Mouse (Mus musculus) embryonic facial prominence, embryonic 11.5 days (tissue): Measurements from ENCODE around the gene Sestd1. TPM values are rescaled to one million over a fixed set of nuclear protein-coding genes. Genes with fewer than 3 reads are reported as not detected.

Experiments
- ATAC-seq: fragments of 200-750 bp; cut with Nextera tagmentation; replicated peaks from 2 replicates; pipeline ENCODE4 v1.8.0; 2017; ENCODE audit warnings: low read depth; ENCODE audit not compliant: insufficient number of reproducible peaks, low FRiP score, low TSS enrichment
- DNase-seq: peaks from one replicate; pipeline ENCODE4 v3.0.0-alpha.2; 2015; ENCODE audit warnings: low spot score
- H3K27ac ChIP-seq: fragments of 300-500 bp; sonication (generic); replicated peaks from 2 replicates; pipeline ENCODE4 v1.5.1; 2014; ENCODE audit warnings: mild to moderate bottlenecking, low read depth, low read length, control low read depth
- H3K27me3 ChIP-seq: fragments of 300-500 bp; sonication (generic); 2 replicates; pipeline ENCODE4 v1.6.1; 2014; ENCODE audit warnings: mild to moderate bottlenecking, low read length, moderate library complexity, mixed read lengths; ENCODE audit not compliant: control insufficient read depth, insufficient read depth
- H3K36me3 ChIP-seq: fragments of 300-500 bp; sonication (generic); replicated peaks from 2 replicates; pipeline ENCODE4 v1.6.1; 2014; ENCODE audit warnings: low read depth, mild to moderate bottlenecking, low read length, moderate library complexity, mixed read lengths; ENCODE audit not compliant: control insufficient read depth, insufficient read depth
- H3K4me1 ChIP-seq: fragments of 300-500 bp; sonication (generic); 2 replicates; pipeline ENCODE4 v1.6.1; 2014; ENCODE audit warnings: low read length, mixed read lengths; ENCODE audit not compliant: control insufficient read depth, insufficient read depth
- H3K4me2 ChIP-seq: fragments of 300-500 bp; sonication (generic); 2 replicates; pipeline ENCODE4 v1.6.1; 2014; ENCODE audit warnings: low read depth, mild to moderate bottlenecking, control low read depth, low read length, moderate library complexity
- H3K4me3 ChIP-seq: fragments of 300-500 bp; sonication (generic); 2 replicates; pipeline ENCODE4 v1.5.1; 2014; ENCODE audit warnings: low read depth, low read length, control low read depth
- H3K9ac ChIP-seq: fragments of 300-500 bp; sonication (generic); replicated peaks from 2 replicates; pipeline ENCODE4 v1.6.1; 2014; ENCODE audit warnings: mild to moderate bottlenecking, control low read depth, low read length
- H3K9me3 ChIP-seq: fragments of 300-500 bp; sonication (generic); replicated peaks from 2 replicates; pipeline ENCODE4 v1.6.1; 2016; ENCODE audit warnings: mild to moderate bottlenecking, low read length, inconsistent platforms, mixed read lengths; ENCODE audit not compliant: control insufficient read depth
- WGBS: fragments of 180-500 bp; shearing (Covaris S2); extraction: QIAGEN DNeasy Blood & Tissue Kit; methylation state at CpG from one replicate; pipeline ENCODE4 v1.1.7; 2014; 5-methylcytosine and 5-hydroxymethylcytosine counted together
- polyA plus RNA-seq: library from polyadenylated mRNA; unstranded; fragments of >200 nt; fragmentation: Nextera tagmentation; extraction: Ambion mirVana; gene quantifications from 2 replicates; pipeline ENCODE4 v1.2.1, GENCODE M21; 2014

Sestd1 gene
- polyA plus RNA-seq, 1 experiment from 2014 or later, result 26.7 TPM

GRCm38 (mm10) chr2:77200379-77200778, 80.0 kb downstream of the Sestd1 start:
- Histone ChIP-seq H3K27me3 (no peaks in the 10 kb centered on the region), H3K4me1 (no peaks in the 10 kb centered on the region), H3K4me2 (no peak overlapping the region), H3K9ac (no peak overlapping the region), H3K9me3 (no peaks in the 10 kb centered on the region), H3K4me3 (no peak overlapping the region), H3K36me3 (no peaks in the 10 kb centered on the region; the same call in 1 of the 2 replicates), H3K27ac (no peak overlapping the region)
- 93% methylated on average over 4 of the region's 4 CpGs for WGBS
- ATAC-seq (no peak), DNase-seq (no peak)

DNA sequence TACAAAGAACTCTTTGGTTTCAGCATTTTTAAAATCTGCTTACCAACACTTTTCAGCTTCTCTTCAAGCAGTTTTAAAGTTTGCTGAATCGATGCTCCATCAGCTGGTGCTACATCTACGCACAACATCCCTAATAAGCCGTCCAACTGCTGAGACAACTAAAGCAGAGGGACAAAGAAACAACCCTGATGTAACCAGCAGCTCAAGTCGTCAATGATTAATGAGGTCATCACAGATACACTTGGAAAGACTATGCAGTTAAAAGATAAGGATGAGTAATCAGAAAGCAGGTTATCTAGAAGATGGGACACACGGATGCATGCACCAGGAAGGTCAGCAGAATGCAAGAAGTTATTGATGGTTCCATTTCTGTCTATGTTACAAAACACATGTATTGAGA, 82.1 kb downstream of the Sestd1 start:
- no peak for ATAC-seq
- no peak overlapping the region for H3K27ac ChIP-seq
- H3K27me3 ChIP-seq, result no peaks in the 10 kb centered on the region
- WGBS, result 88% methylated on average over 5 of the region's 5 CpGs
- no peak overlapping the region for H3K9ac ChIP-seq
- no peak overlapping the region for H3K4me3 ChIP-seq
- H3K4me1 ChIP-seq, result no peaks in the 10 kb centered on the region
- DNase-seq, result no peak
- H3K4me2 ChIP-seq, result no peak overlapping the region
- H3K9me3 ChIP-seq, result no peaks in the 10 kb centered on the region
- H3K36me3 ChIP-seq, result no peaks in the 10 kb centered on the region; the same call in 1 of the 2 replicates

- ATAC-seq (no peak), DNase-seq (no peak)
- Histone ChIP-seq H3K27ac (no peak overlapping the region), H3K36me3 (no peaks in the 10 kb centered on the region; the same call in none of the 2 replicates), H3K27me3 (no peaks in the 10 kb centered on the region), H3K4me3 (no peak overlapping the region), H3K9ac (no peak overlapping the region), H3K9me3 (no peaks in the 10 kb centered on the region), H3K4me1 (no peaks in the 10 kb centered on the region), H3K4me2 (no peak overlapping the region)
- WGBS, result 86% methylated on average over 4 of the region's 4 CpGs
Measured at GRCm38 (mm10) chr2:77196819-77197218, 83.6 kb downstream of the Sestd1 start.

- Histone ChIP-seq H3K4me3 (no peak overlapping the region), H3K9me3 (no peaks in the 10 kb centered on the region), H3K4me1 (no peaks in the 10 kb centered on the region), H3K9ac (no peak overlapping the region), H3K4me2 (no peak overlapping the region), H3K27ac (no peak overlapping the region), H3K36me3 (no peaks in the 10 kb centered on the region; the same call in none of the 2 replicates), H3K27me3 (no peaks in the 10 kb centered on the region)
- DNase-seq (no peak), ATAC-seq (no peak)
- WGBS, result 88% methylated on average over 5 of the region's 5 CpGs
Measured at GRCm38 (mm10) chr2:77195056-77195455, 85.3 kb downstream of the Sestd1 start.

DNA sequence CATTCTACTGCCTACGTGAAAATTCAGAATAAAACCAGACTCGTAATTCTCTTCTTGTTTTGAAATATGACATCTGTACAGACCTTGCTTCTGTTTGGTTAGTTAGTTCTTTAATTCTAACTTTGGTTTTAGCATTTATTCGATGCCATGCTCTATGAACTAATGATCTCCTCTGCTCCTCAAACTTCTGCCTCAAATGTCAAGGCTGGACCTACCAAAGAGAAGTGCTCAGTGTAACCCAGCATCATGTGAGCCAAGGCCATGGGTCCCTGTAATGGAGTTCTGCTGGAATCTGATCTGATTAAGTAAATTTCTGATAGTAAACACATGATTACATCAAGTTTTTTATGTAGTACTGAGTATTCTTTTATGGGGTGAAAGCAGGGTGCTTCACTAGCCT, 88.6 kb downstream of the Sestd1 start:
- Histone ChIP-seq H3K36me3 (no peaks in the 10 kb centered on the region; the same call in none of the 2 replicates), H3K9ac (no peak overlapping the region), H3K9me3 (no peaks in the 10 kb centered on the region), H3K4me1 (no peaks in the 10 kb centered on the region), H3K27ac (no peak overlapping the region), H3K27me3 (no peaks in the 10 kb centered on the region), H3K4me3 (no peak overlapping the region), H3K4me2 (no peak overlapping the region)
- no peak for ATAC-seq
- no peak for DNase-seq
- WGBS, result 91% methylated on average over 3 of the region's 3 CpGs

DNA sequence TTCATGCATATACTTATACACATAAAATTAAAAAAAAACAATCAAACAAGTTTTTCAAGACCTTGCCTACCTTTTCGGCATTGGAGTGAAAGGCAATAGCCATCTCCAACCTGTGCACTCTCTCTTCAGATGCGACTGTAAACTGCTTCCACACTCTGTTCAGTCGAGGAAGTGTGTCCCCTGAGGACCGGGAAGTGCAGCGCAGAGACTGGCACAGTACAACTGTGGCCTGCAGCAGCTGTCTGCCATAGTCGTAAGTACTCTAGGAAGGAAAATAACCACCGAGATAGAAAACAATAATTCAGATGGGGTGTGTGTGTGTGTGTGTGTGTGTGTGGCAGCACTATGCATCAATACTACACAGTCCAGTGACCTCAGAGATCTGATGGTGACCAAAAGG, 89.5 kb downstream of the Sestd1 start:
- Histone ChIP-seq H3K36me3 (no peaks in the 10 kb centered on the region; the same call in 1 of the 2 replicates), H3K4me3 (no peak overlapping the region), H3K9ac (no peak overlapping the region), H3K27me3 (no peaks in the 10 kb centered on the region), H3K9me3 (no peaks in the 10 kb centered on the region), H3K4me2 (no peak overlapping the region), H3K4me1 (no peaks in the 10 kb centered on the region), H3K27ac (no peak overlapping the region)
- ATAC-seq, result no peak
- 91% methylated on average over 7 of the region's 7 CpGs for WGBS
- DNase-seq, result no peak

DNA sequence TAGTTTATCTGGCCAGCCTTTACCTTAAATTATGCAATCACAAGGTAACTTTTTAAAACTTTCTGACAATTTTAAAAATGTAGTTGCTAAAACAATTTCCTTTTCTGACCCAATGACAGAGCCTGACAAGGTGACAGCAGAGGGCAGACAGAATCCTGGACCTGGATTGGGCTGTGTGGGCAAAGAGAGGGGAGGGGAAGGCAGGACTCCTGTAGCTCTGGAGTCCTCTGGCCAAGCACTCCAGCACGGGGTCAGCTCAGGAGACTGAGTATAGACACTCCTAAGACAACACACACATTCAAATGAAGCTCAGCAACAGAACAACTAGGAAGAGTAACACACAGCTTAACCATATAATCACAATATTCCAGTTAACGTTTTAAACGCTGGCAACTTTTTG, 90.1 kb downstream of the Sestd1 start:
- Histone ChIP-seq H3K27ac (no peak overlapping the region), H3K4me2 (no peak overlapping the region), H3K36me3 (no peaks in the 10 kb centered on the region; the same call in 1 of the 2 replicates), H3K27me3 (no peaks in the 10 kb centered on the region), H3K9ac (no peak overlapping the region), H3K4me3 (no peak overlapping the region), H3K9me3 (no peaks in the 10 kb centered on the region), H3K4me1 (no peaks in the 10 kb centered on the region)
- no peak for DNase-seq
- 85% methylated on average over 3 of the region's 3 CpGs for WGBS
- no peak for ATAC-seq

DNA sequence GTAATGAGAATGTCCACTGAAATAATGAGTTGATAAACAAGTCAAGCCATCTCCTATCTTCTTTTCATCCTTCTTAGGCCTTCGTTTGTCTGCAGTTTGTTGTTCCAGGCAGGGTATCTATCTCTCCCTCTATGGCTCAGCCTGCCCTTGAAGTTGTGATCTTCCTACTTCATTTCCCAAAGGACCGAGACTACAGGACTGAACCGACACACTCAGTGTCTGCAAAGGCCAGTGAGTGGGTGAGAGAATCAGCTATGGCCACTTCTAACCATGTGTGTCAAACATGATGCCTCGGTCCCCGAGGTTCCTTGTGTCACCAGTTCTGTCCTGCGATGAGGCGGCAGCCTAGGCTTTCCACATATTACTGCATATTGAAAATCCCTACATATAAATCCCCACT, 90.7 kb downstream of the Sestd1 start:
- Histone ChIP-seq H3K27me3 (no peaks in the 10 kb centered on the region), H3K4me1 (no peaks in the 10 kb centered on the region), H3K9ac (no peak overlapping the region), H3K4me2 (no peak overlapping the region), H3K27ac (no peak overlapping the region), H3K4me3 (no peak overlapping the region), H3K9me3 (no peaks in the 10 kb centered on the region), H3K36me3 (no peaks in the 10 kb centered on the region; the same call in 1 of the 2 replicates)
- ATAC-seq (no peak), DNase-seq (no peak)
- WGBS, result 86% methylated on average over 7 of the region's 7 CpGs
